Mouse (Mus musculus): ENCODE data around the gene Erp27.
"Not testable (repeated sequence)": the region's sequence is repeated elsewhere in the genome, so short reads cannot be mapped to it uniquely, and the experiment has no call there.

Gene Erp27

GRCm38 (mm10) chr6:136913384-136914126 is 8.4 kb downstream of the Erp27 start:
- in situ Hi-C loops (cut with MboI, MseI), result loop anchor here (5.0 kb wide), 1 partner anchor 66 kb away; no protein-coding TSS in a partner anchor

GRCm38 (mm10) chr6:136912751-136913265 is 9.2 kb downstream of the Erp27 start:
- in situ Hi-C loops (cut with MboI, MseI), result loop anchor here (5.0 kb wide), 1 partner anchor 66 kb away; no protein-coding TSS in a partner anchor

DNA sequence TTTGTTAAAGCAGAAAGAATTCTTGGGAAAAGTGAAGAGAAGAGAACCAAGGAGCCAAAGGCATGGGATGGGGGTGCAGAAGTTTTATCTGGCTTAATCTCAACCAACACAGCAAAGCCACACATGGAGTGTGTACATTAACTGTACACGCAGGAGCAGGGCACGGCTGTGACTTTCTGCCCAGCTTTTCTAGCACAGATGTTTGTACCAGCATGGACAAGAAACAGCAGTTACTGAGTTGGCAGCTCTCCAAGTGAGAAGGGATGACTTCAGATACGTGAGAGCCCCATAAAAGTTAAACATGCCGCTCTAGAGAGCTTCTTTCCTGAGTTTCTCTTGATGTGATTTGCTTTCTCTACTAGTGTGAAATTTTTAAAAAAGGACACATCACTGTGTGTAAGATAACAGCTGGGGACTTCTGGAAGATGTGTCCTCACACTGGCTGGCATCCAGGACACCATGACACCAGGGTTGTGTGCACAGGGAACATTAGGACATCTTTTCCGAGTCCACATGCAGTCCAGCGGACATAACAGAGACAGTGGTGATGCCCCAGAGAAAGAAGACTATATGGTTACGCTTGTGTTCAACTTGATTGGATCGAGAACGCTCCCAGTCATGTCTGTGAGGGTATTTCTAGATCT is 11.6 kb downstream of the Erp27 start:
- in situ Hi-C loops (cut with MboI, MseI), result loop anchor here (5.0 kb wide), 1 partner anchor 63 kb away; no protein-coding TSS in a partner anchor

DNA sequence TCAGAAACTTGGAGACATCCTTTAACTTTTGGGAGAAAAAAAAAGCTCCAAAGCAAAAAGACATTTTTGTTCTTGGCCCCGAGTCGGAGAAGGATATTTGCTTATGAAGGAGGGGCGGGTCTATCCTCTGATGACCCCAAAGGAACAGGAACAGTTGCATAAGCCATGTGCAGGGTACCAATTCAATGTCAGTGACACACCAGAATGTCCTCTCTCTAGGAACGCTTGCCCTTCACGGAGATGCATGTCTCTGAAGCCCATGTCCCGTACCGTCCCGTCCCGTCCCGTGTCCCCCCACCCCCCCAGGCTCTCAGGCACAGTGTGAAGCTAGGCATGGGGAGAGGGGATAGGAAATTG is 15.1 kb downstream of the Erp27 start:
- in situ Hi-C loops (cut with MboI, MseI), result no loop called here

- in situ Hi-C loops (cut with MboI, MseI), result no loop called here
Observed at GRCm38 (mm10) chr6:136906283-136906936, 15.6 kb downstream of the Erp27 start.

GRCm38 (mm10) chr6:136903885-136904470 is 18.0 kb downstream of the Erp27 start:
- in situ Hi-C loops (cut with MboI, MseI), result no loop called here

DNA sequence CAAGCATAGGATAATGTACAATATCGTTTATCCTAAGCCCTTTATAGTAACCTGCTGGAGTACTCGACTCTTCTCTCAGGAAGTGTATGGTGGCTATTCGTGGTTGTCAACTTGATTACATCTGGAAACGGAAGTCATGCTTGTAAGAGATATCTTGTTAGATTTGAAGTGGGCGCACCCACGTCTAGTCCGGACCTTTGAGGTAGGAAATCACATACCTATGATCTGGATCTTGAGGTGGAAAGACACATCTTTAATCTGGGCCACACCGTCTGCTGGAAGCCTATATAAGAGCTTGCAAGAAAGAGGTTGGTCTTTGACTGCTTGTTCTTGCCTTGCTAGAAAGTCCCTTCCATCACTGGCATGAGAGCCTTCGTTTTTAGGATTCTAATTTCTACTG is 19.5 kb downstream of the Erp27 start:
- in situ Hi-C loops (cut with MboI, MseI), result no loop called here

DNA sequence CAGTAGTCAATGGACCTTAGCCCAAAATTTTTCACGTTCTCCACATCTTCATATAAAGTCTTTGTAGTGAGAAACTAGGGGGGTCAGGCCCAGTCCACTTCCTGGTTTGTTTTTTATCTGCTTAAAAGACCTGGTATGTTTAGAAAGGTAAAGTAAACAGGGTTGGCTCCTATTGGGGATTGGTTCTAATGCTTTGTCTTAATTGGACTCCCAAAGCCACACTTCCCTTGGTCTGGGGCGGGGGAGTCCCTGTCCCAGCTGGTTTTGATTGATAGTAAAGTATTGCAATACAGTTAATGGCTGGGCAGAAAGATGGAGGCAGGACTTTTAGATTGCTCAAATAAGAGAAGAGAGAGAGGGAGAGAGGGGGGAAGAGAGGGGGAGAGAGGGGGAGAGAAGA is 21.0 kb downstream of the Erp27 start:
- in situ Hi-C loops (cut with MboI, MseI), result no loop called here

DNA sequence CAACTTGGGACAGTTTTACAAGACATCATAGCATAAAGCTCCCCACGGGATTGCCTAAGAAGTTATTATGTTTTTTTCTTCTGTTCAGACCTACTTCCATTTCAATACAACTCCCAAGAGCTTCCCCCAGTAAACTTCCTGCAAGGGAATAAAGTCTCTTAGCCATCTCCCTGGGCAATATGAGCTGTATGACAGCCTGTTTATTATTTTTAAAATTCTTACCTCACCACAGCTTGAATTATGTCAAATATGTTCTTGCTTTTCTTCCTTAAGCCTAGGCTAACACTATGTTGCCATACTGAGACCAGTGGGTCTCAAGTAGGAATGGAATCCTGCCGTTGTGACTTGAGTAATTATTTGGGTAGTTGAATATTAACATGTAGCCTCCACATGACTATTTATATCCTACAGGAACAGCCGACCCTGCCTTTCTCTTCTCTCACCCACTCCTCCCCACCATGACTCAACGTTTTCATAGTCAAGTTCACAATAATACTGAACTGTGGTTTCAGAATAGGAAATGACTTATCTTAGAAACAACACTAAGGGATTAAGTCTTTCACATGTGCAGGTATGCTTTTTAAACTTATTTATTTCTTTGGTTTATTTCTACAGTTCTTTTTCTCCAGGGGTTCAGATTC is 21.5 kb downstream of the Erp27 start:
- in situ Hi-C loops (cut with MboI, MseI), result no loop called here

GRCm38 (mm10) chr6:136898954-136899353 is 23.0 kb downstream of the Erp27 start:
- in situ Hi-C loops (cut with MboI, MseI), result no loop called here

DNA sequence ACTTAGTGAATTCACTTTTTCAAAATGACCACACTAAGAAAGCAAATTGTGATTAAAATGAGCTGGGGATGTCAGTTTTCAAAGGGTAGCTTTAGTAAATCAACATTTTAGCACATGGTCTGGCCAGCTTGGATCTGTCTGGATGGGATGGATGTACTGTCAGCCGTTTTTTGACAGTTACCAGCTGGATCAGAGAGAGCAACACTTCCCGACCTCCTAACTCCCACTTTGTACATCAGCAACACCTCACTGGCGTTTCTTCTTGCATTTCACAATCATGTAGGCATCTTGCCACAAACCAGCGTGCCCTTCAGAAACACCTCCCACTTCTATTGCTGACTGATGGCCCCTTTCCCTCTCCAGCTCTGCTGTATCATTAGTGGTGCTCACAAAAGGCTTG is 23.8 kb downstream of the Erp27 start:
- in situ Hi-C loops (cut with MboI, MseI), result no loop called here

- in situ Hi-C loops (cut with MboI, MseI), result no loop called here
Observed at GRCm38 (mm10) chr6:136897789-136898188, 24.2 kb downstream of the Erp27 start.

DNA sequence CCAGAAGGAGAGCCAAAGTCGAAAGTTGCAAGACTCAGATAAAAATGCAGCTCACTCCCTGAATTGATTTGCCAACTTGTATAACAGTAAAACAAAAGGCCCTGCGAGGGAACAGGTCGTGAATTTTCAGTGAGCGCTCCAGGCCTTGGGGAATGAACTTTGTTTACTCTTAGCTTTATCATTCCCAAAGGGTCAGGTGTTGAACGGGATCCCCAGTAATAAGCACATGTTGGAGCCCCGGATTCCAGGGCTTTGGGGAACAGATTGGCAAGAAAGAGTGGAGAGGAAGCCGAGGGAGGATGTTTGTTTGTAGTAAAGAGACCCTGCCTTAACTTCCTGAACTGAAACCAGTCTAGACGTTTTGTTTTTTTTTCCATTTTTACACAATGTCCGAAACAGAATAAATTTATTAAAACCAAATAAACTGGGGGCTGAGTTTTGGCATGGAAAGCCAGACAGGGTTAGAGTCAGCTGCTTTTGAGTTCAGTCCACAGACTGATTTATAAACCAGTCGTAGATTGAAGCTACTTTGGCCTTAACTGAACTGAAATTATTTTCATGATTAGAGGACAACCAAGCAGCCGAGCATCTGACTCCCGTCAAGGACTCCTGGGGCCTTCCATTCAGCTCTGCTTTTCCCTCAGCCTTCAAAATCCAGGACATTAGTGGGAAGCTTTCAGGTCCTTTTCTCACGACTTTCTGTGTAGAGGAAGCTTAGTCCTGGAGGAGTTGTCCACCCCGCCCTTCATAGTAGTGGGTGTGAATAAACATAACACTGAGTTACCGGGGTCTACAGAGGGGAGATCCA is 27.2 kb downstream of the Erp27 start:
- in situ Hi-C loops (cut with MboI, MseI), result no loop called here

DNA sequence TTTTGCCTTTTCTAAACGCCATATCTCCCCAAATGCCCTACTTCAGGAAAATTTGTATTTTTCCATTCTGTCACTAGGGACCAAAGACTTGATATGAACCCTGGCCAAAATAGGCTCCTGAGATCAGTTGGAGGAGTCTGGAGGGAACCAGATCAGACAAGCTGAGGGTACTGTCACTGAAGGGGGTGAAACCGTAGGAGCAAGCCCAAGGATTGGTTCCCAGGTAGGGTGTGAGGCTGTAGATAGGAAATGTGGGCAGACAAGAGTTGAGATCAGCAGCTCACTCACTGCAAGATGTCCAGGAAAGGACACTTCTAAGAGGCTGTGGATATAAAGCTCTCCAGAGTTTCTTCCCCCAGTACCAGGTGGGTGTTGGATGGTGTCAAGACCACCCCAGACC is 30.0 kb downstream of the Erp27 start:
- in situ Hi-C loops (cut with MboI, MseI), result no loop called here

DNA sequence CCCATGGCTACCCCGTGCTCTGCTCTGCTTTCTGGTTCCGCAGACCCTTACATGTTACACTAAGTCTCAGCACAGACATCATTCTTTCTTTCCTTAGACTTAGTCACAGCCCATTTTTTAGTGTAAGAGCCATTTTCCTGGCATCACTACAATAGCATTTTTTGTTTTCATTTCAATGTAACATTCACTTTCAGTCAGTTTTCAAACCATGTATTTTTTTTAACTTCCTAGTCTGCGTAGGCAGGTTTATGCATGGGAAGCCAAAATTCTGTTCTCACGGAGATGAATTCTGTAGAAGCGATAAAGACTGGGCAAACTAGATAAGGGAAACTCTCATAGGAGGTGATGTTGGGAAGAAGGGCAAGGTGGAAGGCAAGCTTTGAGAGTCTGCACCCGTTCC is 32.4 kb downstream of the Erp27 start:
- in situ Hi-C loops (cut with MboI, MseI), result no loop called here

DNA sequence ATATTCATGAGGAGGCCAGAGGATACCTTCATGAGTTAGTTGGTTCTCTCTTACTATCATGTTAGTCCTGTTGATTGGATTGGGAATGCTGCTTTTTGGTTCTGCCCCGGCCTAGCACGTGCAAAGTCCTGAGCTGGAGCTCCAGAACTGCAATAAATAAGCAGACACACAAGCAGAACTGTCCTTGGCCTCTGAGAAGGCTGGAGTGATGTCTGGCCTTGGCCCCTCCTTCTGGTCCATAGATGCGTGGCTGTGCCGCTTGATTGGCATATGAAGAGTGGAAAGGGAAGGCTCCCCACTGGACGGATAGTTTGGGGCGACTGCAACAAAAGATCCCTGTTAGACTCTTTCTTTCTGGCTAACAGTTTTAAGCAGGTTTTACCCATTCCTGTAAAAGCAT is 32.9 kb downstream of the Erp27 start:
- in situ Hi-C loops (cut with MboI, MseI), result no loop called here

- in situ Hi-C loops (cut with MboI, MseI), result no loop called here
Observed at GRCm38 (mm10) chr6:136887854-136888253, 34.1 kb downstream of the Erp27 start.

DNA sequence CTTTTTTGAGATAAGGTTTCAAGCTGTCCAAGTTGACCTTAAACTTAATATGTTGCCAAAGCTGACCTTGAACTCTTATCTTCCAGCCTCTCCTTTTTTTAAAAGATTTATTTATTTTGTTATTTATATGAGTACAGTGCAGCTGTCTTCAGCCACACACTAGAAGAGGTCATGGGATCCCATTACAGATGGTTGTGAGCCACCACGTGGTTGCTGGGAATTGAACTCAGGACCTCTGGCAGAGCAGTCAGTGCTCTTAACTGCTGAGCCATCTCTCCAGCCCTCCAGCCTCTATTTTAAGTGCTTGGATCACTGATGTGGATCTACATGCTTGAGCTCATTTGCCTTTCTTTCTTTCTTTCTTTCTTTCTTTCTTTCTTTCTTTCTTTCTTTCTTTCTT is 37.2 kb downstream of the Erp27 start:
- in situ Hi-C loops (cut with MboI, MseI), result not testable (repeated sequence)

DNA sequence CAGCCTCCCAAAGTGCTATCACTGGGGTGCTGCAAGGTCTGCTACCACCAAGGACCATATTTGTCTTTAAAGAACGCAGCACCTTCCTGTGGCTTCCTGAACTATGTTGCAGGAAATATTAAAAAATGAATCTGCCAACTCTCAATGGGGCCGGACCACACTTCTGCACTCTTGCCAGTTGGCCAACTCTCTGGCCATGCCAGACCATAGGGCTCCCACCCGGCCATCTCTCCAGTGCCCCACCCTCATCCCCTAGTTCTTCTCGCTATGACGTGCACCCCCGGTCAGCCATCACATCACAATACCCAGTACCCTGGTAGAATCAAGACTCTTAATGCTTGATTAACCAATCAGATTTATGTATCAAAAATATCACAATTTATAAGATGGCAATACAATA is 38.0 kb downstream of the Erp27 start:
- in situ Hi-C loops (cut with MboI, MseI), result no loop called here

GRCm38 (mm10) chr6:136883431-136883915 is 38.5 kb downstream of the Erp27 start:
- in situ Hi-C loops (cut with MboI, MseI), result no loop called here

GRCm38 (mm10) chr6:136881678-136882077 is 40.3 kb downstream of the Erp27 start:
- in situ Hi-C loops (cut with MboI, MseI), result no loop called here

Data from T-helper 1 cell (primary cell).